Mouse (Mus musculus): Measurements from ENCODE around the gene Homer2.

The Homer2 gene

DNA sequence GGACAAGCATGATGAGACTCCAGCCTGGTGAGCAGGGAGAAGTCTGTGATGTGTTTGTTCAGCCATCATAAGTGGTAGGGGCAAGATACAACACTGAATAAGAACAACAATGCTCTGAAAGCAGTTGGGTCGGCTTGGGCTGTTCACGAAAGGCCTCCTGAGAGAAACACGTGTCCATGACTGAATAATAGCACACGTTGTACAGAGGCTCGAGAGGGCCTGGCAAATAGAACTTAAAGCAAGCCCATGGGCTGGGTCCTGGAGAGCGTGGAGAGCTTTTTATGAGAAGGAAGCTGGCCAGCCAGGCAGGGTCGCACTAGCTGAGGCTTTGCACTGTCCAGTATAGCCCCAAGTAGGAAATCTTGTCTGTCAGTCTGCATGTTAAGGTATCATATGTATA is 128.9 kb downstream of the Homer2 start:
- DNase-seq: no peak

DNA sequence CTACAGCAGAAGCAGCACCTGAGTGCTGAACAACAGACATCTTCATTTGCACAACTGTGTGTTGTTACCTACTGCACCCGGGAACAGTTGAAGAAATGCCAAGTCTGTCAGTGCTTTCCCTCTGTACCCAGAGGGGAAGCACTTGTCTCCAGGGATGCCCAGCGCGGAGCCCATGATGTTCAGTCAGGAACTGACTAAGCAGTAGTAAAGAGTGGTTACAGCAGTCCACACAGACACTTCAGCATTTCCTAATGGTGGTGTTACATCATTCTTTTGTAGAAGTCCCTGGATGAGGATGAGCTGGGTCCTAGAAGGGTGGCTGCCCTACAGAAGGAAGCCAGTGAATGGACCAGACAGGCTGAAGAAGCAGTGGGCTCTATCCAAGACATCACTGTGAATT is 129.5 kb downstream of the Homer2 start:
- DNase-seq: no peak

DNA sequence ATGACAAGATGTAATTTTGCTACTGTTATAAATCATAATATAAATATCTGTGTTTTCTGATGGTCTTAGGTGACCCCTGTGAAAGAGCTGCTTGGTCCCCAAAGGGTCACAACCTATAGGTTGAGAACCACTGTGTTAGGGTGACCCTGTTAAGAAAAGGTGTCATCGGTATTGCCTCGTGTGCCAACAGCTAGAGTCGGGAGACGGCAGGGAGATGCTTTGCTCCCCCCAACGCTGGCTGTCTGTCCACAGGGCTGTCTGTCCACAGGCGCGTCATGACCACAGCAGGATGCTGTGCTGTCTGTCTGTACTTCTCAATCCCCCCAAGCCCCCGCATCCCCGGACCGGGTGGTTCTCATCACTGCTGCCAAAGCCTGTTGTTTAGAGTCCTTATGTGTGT is 131.7 kb downstream of the Homer2 start:
- no peak for DNase-seq

DNA sequence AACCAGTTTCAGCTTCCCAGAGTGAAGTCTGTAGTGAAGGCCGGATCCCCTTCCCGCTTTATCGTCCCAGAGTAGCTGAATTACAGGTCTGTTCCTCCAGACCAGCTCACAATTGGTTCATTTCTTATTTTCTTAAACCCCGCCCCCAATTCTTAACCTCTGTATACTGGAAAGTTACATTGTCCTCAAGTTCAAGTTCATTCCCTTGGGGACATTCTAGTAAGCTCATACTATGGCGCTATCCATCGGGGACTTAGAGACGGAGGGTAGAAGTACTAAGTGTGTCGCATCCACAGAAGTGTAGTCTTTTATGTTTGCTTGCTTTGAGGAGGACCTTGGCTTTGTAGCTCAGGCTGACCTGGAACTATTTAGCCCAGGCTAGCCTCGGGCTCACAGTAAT is 133.5 kb downstream of the Homer2 start:
- no peak for DNase-seq

DNA sequence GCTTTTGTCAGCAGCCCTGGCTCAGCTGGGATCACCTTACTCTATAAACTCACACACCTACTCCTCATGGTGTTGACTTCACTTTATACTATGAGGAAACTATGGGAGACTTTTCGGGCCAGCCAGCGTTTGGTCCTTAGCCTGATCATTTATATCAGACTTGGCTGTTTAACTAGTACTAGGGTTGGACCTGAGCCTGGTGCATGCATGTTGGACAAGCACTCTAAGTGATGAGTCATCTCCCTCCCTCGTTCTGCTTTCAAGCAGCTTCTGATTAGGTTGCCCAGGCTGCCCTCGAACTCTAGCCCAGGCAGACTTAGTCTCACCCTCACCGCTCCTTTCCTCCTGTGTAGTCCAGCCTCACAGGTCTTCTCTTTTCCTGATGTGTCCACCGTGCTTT is 133.9 kb downstream of the Homer2 start:
- no peak for DNase-seq

DNA sequence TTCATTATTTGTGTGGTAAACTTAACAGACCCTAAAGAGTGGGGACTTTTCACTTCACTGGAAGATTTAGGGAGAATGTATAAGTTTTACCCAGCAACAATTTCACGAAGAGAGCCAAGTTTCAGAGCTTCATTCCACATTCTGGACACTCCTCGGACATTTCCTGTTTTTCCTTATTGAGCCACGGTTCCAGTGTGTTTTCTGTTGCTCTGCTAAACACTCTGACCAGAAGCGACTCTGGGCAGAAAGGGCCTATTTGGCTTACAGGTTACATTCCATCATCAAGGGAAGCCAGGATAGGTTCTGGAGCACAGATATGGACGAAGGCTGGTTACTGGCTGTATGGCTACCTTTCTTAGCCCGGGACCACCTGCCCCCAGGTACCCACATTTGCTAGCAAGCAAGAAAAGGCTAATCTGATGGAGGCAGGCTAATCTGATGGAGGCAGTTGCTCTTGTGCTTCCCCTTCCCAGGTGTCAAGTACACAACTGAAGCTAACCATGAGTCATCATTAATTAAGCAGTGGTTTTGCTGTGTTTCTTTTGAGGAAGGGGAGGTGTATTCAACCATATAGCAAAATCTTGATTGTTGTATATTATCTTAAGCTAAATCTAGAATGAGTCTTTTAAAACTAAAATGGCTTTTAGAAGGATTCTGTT is 134.6 kb downstream of the Homer2 start:
- no peak for DNase-seq

DNA sequence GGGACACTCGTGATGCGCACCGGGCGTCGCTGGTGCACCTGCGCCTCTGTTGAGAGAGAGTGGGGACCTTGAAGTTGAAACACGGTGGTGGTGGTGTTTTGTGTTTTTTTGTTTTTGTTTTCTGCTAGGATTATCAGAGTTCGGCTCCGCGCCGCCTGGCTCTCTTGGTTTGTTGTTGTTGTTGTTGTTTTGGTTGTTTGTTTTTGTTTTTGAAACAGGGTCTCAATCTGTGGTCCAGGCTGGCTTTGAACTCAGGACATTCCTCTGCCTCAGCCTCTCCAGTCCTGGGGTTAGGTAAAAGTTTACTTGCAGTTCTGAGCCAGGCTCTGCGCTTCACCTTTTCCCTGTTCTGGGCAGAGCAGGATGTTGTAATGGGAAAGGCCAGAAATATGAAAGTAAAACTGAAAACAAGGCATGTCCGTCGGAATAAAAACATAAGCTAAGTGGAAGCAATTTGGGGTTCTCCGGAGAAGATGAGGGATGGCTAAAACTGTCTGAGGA is 135.3 kb downstream of the Homer2 start:
- peak; percentile 14 to 15 for DNase-seq

DNA sequence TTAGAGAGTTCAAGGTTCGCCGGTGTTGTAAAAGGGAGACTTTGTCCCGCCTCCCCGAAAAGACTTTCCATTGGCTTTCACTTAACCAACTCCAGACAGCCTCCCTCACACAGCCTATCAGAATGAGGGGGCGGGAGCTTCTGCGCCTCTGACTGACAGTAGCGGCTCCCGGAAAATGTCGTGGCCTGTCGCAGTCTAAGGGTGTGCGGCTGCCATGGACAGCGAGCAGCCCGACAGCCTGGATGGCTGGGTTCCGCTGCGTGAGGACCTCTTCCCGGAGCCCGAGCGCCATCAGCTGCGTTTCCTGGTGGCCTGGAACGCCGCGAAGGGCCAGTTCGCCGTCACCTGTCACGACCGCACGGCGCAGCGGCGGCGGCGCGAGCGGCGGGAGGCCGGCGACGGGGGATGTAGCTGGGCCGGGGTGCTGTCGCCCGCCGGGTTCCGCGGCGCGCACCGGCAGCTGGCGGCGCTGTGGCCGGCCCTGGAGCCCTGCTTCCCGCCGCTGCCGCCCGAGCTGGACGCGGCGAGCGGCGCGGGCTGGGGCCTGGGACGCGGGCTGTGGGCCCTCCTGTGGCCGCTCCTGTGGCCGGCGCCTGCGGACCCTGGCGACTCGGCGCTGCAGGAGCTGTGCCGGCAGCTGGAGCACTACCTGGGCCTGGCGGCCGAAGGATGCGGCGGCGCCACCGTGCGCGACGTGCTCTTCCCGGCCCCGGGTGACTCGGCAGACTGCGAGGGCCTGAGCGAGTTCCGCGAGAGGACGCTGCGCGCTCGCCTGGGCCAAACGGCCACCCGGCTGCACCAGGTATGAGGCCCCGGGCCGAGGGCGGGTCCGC is 136.0 kb downstream of the Homer2 start, which contains the start of gene Whamm:
TSS of gene Whamm (plus strand) at position 159 of the 833 bp plus-strand sequence.
- peak; percentile 90 to 96 for DNase-seq

DNA sequence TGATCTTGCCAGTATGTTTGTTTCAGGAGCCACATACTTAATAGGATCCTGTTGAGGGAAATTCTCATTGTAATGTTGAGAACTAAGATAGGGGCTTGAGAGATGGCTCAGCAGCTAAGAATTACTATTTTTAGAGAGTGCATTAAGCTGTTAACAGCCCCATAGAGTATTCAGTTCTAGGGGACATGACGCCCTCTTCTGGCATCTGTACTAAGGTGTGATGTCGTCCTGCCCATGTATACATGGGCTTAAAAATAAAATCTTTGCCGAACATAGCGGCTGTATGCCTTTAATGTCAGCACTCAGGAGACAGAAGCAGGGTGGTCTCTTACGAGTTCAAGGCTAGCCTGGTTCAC is 136.6 kb downstream of the Homer2 start:
- DNase-seq: no peak

DNA sequence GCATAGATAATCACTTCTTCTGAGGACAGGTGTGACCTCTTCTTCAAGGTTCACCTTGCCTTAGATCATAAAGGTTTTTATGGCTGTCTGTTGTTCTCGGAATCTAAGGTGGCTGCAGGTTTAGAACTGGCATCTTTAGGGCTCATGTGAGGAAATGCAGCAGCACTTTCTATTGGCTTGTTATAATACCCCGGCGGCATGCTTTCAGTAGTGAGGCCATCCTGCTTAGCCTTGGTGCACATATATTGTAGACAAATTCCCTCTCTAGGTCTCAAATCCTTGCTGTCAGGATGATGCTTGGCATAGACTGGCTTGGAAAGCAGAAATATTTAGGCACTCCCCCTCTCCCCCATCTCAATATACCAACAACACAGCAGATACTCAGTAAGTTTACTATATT is 137.1 kb downstream of the Homer2 start:
- no peak for DNase-seq

DNA sequence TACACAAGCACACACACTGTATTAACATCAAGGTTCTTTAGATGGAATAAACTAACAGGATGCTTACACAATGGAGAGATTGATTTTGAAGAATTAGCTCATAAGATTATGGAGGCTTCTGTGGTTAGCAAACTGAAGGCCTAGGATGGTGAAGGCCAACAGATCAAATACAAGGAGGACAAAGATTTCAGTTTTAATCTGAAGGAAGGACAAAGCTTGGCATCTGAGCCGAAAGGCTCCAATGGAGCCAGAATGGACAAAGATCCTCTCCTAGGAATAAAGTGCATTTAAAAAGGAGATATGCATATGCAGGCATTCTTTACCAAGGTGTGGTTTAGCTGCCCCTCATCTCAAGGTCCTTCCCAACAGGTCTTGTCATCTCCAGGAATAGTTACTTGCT is 137.5 kb downstream of the Homer2 start:
- no peak for DNase-seq

DNA sequence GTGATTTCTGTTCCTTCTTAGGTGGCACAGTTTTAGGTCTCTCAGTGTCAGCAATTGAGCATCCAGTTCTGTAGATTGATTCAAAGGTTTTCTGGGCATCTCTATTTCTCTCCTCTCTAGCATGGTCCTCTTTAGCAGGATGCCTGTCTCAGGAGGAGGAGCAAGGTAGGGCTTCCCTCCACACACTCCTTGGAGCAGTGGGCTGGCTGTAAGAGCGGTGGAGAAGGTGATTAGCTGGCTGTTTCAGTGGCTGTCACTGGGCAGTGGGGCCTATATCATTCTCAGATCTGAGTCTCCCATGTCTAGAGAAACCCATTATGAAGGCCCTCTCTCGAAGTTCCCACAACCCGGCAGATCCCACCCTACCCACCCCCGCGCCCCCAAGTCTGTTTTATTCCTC is 139.9 kb downstream of the Homer2 start:
- no peak for DNase-seq

DNA sequence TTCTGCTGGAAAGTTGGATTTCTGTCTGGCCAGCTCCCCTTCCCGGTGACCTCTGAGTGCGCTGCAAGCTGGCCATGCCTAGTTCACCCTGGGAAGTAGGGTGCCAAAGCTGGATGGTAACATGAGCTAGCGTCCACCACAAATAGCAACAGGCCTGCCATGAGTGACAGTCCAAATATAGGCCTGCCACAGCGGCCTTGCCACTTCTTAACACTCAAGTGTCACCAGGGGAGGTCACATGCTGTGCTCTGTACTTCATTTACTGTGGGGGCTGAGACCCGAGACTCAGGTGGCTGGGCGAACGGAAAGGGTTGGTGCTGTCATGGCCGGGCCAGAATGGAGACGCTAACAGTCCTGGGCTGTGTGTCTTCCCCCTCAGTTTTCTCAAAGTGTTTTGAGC is 140.4 kb downstream of the Homer2 start, which contains the start of gene Fsd2:
TSS of gene Fsd2 (minus strand) at position 53 of the 400 bp plus-strand sequence.
- DNase-seq: no peak

DNA sequence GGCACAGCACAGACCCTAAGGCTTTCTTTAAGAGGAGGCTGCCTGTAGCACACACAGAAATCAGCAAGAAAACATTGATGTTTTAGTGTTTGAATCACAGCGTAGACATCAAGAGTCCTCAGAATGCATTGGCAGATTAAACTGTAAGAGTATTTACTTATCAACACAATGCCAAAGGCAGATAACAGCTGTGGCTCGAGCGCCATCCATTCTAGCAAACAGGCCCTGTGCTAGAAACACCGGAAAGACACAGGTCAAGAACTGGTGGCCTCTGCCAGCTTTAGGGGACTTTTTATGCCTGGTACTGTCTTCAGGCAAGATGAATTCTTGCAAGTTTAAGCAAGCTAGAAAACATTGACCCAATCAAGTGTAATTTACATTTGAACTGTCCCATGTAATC is 141.0 kb downstream of the Homer2 start:
- no peak for DNase-seq

DNA sequence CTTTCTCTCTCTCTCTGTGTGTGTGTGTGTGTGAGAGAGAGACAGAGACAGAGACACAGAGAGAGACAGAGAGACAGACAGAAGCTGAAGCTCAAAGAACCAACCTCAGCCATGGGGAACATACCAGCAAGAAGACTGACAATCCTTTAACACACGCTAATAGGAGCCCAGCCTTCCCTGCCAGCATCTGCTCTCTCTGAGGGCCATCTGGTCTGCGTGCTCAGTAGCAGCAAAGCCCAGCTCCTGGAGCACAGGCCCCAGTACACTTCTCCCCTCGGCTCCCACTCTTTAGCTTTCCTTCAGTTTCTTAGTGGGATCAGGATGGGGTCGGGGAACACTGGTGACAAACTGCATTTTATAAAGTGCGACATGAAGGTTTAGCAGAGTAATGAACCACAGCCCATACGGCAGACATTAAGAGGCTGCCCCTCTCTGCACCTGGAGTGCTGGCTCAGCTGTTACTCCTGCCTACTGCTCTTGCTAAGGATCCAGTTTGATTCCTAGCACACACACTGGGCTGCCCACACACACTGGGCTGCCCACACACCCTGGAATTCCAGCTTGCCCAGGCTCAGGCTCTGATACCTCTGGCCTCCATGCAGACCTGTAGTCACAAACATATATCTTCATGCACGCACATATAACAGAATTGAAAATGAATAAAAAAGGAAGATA is 141.8 kb downstream of the Homer2 start:
- DNase-seq: no peak

DNA sequence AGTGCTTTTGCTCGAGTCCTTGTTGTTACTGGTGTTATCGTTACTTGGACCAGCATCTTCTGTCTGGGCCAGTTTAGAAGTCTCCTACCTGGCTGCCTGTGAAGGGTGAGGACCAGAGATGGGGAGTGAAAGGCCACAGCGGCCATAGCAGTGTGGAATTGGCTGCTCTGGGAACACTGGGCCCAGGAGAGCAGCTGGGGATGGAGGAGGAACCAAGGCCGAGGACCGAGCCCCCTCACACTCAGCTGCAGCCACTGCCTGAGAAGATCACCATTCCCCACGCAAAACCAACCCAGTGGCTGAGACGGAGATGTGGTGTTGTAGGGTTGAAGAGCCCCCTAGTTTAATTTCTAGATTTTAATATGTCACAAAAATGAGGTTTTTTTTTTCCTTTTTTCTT is 142.6 kb downstream of the Homer2 start:
- no peak for DNase-seq

DNA sequence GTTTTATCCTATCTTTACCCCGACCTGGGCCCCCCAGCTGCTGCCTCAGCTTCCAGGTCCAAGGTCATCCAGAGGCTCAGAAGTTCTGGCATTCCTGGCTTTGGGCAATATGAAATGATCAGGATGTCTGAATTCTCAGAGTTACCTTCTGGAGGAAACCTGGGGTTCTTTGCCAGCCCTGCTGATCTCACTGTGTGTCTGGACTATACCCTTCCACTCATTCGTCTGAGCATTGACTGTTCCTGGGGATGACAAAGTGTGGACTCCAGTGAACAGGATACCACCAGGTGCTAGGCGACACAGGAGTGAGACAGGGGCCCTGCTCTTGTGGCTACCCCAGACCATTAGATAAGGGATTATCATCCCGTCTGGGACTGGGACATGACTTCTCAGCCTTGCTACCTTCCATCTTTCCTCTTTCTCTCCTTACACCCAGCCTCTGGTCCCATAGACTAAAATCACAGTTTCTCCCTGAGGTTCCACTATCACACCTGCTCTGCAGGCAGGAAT is 143.8 kb downstream of the Homer2 start:
- no peak for DNase-seq

DNA sequence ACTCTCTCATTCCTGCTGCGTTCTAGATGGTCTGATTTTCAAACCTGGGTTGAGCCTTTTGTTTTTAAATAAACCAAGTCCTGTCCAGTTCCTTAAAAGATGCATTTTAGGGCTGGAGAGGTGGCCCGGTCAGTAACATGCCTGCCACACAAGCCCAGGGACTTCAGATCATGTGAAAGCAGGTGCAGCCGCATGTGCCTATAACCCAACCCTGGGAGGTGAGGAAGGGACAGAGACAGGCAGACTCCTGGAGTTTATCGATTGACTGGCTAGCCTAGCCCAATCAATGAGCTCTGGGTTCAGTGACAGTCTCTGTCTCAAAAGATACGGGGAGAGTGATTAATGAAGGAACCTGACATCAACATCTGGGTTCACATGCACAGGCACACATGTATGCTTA is 146.1 kb downstream of the Homer2 start:
- no peak for DNase-seq

DNA sequence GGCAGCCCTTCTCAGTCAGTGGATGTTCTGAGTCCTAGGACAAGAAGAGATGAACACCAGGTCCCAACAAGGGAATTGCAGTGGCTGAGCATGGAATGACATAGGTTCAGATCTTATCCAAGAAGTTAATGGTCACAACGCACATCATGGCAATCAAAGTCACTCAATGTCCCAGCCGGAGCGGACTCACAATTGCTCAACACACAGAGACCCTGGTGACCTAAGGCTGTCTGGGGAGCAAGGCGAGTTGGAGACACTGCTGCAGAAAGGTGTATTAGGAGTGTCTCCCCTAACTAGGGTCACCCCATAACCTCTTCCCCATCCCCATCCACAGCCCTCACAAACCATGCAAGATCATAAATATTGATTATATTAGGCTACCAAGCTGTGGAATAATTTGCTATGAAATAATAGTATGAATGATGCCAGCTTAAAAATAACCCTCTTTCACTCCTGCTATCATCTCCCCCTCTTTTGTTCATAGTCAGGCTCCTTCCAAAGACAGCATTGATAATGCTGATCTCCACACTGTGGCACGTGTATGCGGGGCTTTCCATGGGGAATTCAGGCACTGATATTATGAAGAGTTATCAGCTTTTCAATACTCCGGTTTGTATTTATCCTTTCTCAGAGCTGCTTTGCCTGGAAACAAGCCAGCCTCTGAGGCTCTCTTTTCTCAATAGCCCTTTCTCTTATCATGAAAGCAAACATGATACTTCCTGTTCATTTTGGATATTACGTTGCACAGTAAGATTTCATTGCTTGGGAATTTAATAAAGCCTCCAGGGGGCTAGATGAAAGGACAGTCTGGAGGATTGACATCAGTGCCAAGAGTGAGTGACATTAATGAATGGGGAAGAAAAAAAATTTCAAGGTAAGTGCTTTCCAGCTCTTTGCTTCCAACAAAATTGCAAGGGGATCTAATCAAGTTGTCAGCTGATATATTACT is 147.0 kb downstream of the Homer2 start:
- no peak for DNase-seq

DNA sequence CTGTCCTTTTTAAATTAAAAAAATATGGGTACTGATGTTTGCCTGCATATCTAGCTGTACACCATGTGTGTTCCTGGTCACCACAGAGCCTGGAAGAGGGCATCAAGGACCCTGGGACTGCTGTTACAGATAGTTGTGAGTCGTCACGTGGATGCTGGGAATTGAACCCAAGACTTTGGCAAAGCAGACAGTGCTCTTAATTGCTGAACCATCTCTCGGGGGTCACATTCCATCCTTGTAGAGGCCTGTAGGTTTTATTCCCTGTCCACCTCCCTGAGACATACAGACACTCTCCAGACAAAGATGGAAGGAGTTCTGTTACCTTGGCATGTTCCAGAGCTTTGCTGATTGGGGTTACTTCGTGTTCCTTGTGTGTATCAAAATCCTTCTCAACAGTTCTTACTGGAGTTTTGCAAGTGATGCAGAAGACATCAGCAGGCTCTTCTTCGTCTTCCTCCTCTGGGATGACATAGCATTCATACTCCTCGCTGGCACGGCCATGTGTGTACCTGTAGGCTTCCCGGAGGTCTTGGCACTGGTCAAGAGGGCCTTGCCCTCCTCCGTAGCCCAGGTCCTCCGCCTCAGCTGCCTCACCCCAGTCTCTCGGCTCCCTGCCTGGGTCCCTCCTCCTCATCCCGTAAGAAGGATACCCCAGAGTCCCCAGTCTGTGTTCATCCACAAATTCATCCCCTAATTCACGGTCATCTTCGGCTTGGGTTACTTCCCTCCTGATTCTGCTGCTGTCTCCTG is 147.9 kb downstream of the Homer2 start:
- DNase-seq: no peak

DNA sequence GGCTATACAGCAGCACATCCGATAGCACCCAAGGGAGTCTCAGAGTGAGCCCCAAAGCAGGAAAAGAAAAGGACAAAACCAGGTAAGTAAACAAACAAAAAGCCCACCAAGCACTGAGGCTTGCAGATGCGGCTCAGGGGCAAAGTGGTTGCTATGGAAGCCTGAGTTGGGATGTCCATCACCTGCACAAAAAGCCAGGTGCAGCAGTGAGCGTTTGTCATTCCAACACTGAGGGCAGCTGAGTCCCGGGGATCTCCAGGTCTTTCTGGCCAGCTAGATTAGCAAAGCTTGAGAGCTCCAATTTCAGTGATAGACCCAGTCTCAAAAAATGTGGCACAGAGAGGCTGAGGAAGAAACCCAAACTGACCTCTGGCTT is 149.4 kb downstream of the Homer2 start:
- no peak for DNase-seq
